9 mouse cellular contexts compared by ENCODE assay signal in genomic region chr5:30482319-30482718, GRCm38 (mm10). TPM values are rescaled to one million over a fixed set of nuclear protein-coding genes. Genes with fewer than 3 reads are reported as not detected.
DNase-seq lines count a peak whose midpoint lies in the region; ATAC-seq and TF ChIP-seq lines count a peak whose summit lies in the region.
"Had no signal": no experiment of that assay in that cellular context is flagged by ENCODE, and none has a peak within 500 bp of the region (broad histone marks: within the 10 kb centered on the region; RNA-seq: fewer than 3 reads in every experiment).

No protein-coding gene starts in this region.

- no peak overlapping the region for H3K4me3 ChIP-seq in forebrain, embryonic 16.5 days (replicated peaks; ENCODE audit: low read length)
- no peak overlapping the region for H3K4me3 ChIP-seq in hindbrain, embryonic 15.5 days
- no peak overlapping the region for H3K4me3 ChIP-seq in left cerebral cortex, adult 2 months
- H3K4me3 ChIP-seq: midbrain, embryonic 12.5 days had no signal

- TF ChIP-seq CTCF in left cerebral cortex, adult 2 months (IDR thresholded peaks at IDR 0.05): peak; percentile 66

- H3K27me3 ChIP-seq in forebrain, embryonic 16.5 days (replicated peaks; ENCODE audit: control insufficient read depth, insufficient read depth, low read length): no peaks in the 10 kb centered on the region
- H3K27me3 ChIP-seq in hindbrain, embryonic 15.5 days: no peaks in the 10 kb centered on the region
- H3K27me3 ChIP-seq: midbrain, embryonic 12.5 days had no signal

- H3K9ac ChIP-seq in forebrain, embryonic 16.5 days (replicated peaks; ENCODE audit: low read depth, low read length): no peak overlapping the region
- H3K9ac ChIP-seq in hindbrain, embryonic 15.5 days: no peak overlapping the region
- H3K9ac ChIP-seq: midbrain, embryonic 12.5 days had no signal

- 29% methylated on average over 2 of the region's 5 CpGs for WGBS in forebrain, embryonic 16.5 days
- 26% methylated on average over 3 of the region's 5 CpGs for WGBS in hindbrain, embryonic 15.5 days

- DNase-seq in heart, adult 18-20 months: peak; percentile 52 to 87
- DNase-seq in heart, postnatal 25 days (ENCODE audit: low spot score): no peak
- peak; percentile 50 for DNase-seq in cerebellum, adult 11-12 months
- peak; percentile 60 to 76 for DNase-seq in left cerebral cortex, adult 2 months (ENCODE audit: extremely low spot score in 1 of 2, low spot score in 2 of 2)
- DNase-seq in spleen, adult 12 weeks (ENCODE audit: low spot score): peak; percentile 6

- no peak overlapping the region for H3K4me2 ChIP-seq in forebrain, embryonic 16.5 days (ENCODE audit: low read length)
- no peak overlapping the region for H3K4me2 ChIP-seq in hindbrain, embryonic 15.5 days
- H3K4me2 ChIP-seq: midbrain, embryonic 12.5 days had no signal

- H3K36me3 ChIP-seq in forebrain, embryonic 16.5 days (ENCODE audit: control insufficient read depth, insufficient read depth): no peaks in the 10 kb centered on the region
- H3K36me3 ChIP-seq in hindbrain, embryonic 15.5 days: no peaks in the 10 kb centered on the region
- H3K36me3 ChIP-seq: midbrain, embryonic 12.5 days had no signal

- intact Hi-C loops in heart, postnatal 25 days (cut with DNase I): loop anchor here (1.0 to 5.0 kb wide), 2 partner anchors 59 to 265 kb away; no protein-coding TSS in a partner anchor
- intact Hi-C loops in left cerebral cortex, adult 2 months (cut with DNase I): loop anchor here (1.0 to 2.0 kb wide), 2 partner anchors 59 to 92 kb away; no protein-coding TSS in a partner anchor

- 0 out of 2 replicates have a peak, but pooled peaks have one; percentile 26 for ATAC-seq in forebrain, embryonic 16.5 days
- ATAC-seq in hindbrain, embryonic 15.5 days (ENCODE audit: low FRiP score, low read depth): peak; percentile 79; the same call in 1 of the 2 replicates
- ATAC-seq in megakaryocyte-erythroid progenitor cell, adult 5-6 weeks (replicated peaks; ENCODE audit: low FRiP score, low TSS enrichment, poor library complexity, severe bottlenecking): peak; percentile 79

- H3K9me3 ChIP-seq in forebrain, embryonic 16.5 days (ENCODE audit: control insufficient read depth, low read length): no peaks in the 10 kb centered on the region
- H3K9me3 ChIP-seq in hindbrain, embryonic 15.5 days: no peaks in the 10 kb centered on the region
- H3K9me3 ChIP-seq: midbrain, embryonic 12.5 days had no signal

- H3K27ac ChIP-seq in forebrain, embryonic 16.5 days (ENCODE audit: low read length): no peak overlapping the region
- H3K27ac ChIP-seq in hindbrain, embryonic 15.5 days (replicated peaks): no peak overlapping the region
- H3K27ac ChIP-seq in left cerebral cortex, adult 2 months: no peak overlapping the region
- H3K27ac ChIP-seq: midbrain, embryonic 12.5 days had no signal

- no peaks in the 10 kb centered on the region for H3K4me1 ChIP-seq in forebrain, embryonic 16.5 days (replicated peaks; ENCODE audit: control insufficient read depth, insufficient read depth, low read length)
- H3K4me1 ChIP-seq in hindbrain, embryonic 15.5 days (replicated peaks): no peaks in the 10 kb centered on the region
- H3K4me1 ChIP-seq: midbrain, embryonic 12.5 days had no signal

RNA-seq across cellular contexts. Expression of gene 1700001C02Rik, which starts 16.5 kb away (rescaled TPM):
- not detected for total RNA-seq in heart, adult 18-20 months (2021)
- not detected for total RNA-seq in heart, postnatal 25 days (2021)
- polyA plus RNA-seq in forebrain, embryonic 16.5 days (2015; fragmentation: Nextera tagmentation; extraction: Ambion mirVana): 0.71 and 0.94 TPM in 2 replicates
- 1.5 and 1.6 TPM in 2 replicates for polyA plus RNA-seq in hindbrain, embryonic 15.5 days (2015; fragmentation: Nextera tagmentation; extraction: Ambion mirVana)
- not detected for total RNA-seq in left cerebral cortex, adult 2 months (2021)
- not detected in 2 replicates for total RNA-seq in megakaryocyte-erythroid progenitor cell, adult 5-6 weeks (2014; fragmentation: Nextera tagmentation)
- not detected in 2 replicates for total RNA-seq in megakaryocyte-erythroid progenitor cell, adult 5-6 weeks (2017)
- polyA plus RNA-seq: midbrain, embryonic 12.5 days had no signal

RNA-seq across cellular contexts. Expression of gene Otof, which starts 20.6 kb away (rescaled TPM):
- not detected for total RNA-seq in heart, adult 18-20 months (2021)
- not detected for total RNA-seq in heart, postnatal 25 days (2021)
- 1.9 and 4.2 TPM in 2 replicates for polyA plus RNA-seq in forebrain, embryonic 16.5 days (2015; fragmentation: Nextera tagmentation; extraction: Ambion mirVana)
- polyA plus RNA-seq in hindbrain, embryonic 15.5 days (2015; fragmentation: Nextera tagmentation; extraction: Ambion mirVana): 6.8 and 7.9 TPM in 2 replicates
- 10 to 100 TPM; 20.7 to 27.5 TPM for total RNA-seq in left cerebral cortex, adult 2 months (2021)
- 0.24 TPM in 1 of 2 replicates, not detected in the other for total RNA-seq in megakaryocyte-erythroid progenitor cell, adult 5-6 weeks (2014; fragmentation: Nextera tagmentation)
- total RNA-seq in megakaryocyte-erythroid progenitor cell, adult 5-6 weeks (2017): 0.15 TPM in 1 of 2 replicates, not detected in the other

Comparison
In these comparisons a context has a peak if more than half of its experiments do, and no peak if none do; other contexts are left out.
1. ATAC-seq: peak in every context shown above with its lines; median percentile 79 in hindbrain, embryonic 15.5 days; 79 in megakaryocyte-erythroid progenitor cell, adult 5-6 weeks; 26 in forebrain, embryonic 16.5 days.
2. RNA of gene Otof, which starts 20.6 kb away (total RNA-seq): 20.7 to 27.5 TPM in left cerebral cortex, adult 2 months; 0.15 to 0.24 TPM in megakaryocyte-erythroid progenitor cell, adult 5-6 weeks, not detected in heart, adult 18-20 months and not detected in heart, postnatal 25 days; every median in the first group is over 10 times any median in the second.